Mouse (Mus musculus): Measurements from ENCODE around the gene Trip10. TPM values are rescaled to one million over a fixed set of nuclear protein-coding genes. Genes with fewer than 3 reads are reported as not detected.

Trip10 gene
- polyA plus RNA-seq, 1 experiment from 2014 or later = 40.8 TPM

DNA sequence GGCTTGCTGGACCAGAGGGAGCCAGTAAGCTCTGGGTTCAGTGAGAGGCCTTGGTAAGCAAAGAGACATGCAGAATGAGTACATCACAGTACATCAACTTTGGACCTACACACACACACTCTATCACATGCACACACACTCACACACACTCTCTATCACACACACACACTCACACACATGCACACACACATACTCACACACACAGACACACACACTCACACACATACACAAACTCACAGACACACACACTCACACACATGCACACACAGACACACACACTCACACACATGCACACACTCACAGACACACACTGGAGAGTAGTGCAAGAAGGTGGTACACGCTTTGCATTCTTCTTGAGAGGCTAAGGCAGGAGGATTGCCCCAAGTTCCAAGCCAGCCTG, 17.1 kb upstream of the Trip10 start:
- DNase-seq (ENCODE audit: low spot score) = no peak
- peaks cover 17% of the 10 kb centered on the region; the same call in 1 of the 2 replicates for H3K36me3 ChIP-seq (ENCODE audit: insufficient read depth, low read length)
- no peak for TF ChIP-seq CTCF (IDR thresholded peaks at IDR 0.05; ENCODE audit: low read depth)
- no peaks in the 10 kb centered on the region for H3K9me3 ChIP-seq (replicated peaks; ENCODE audit: low read length)
- H3K4me1 ChIP-seq (replicated peaks; ENCODE audit: insufficient read depth, low read length) = 0 out of 2 replicates have a peak, but pooled peaks cover 3% of the 10 kb centered on the region
- no peak for ATAC-seq (replicated peaks; ENCODE audit: low FRiP score, low read depth)
- 68% methylated on average over 1 of the region's 1 CpGs for whole genome bisulfite sequencing
- no peak overlapping the region for H3K9ac ChIP-seq (ENCODE audit: low read depth, low read length)
- H3K27me3 ChIP-seq (ENCODE audit: insufficient read depth, low read length) = no peaks in the 10 kb centered on the region
- H3K4me3 ChIP-seq (replicated peaks; ENCODE audit: low read depth, low read length) = no peak overlapping the region
- H3K27ac ChIP-seq = peak overlapping the region; percentile 66; the same call in 1 of the 2 replicates
- no peak overlapping the region for H3K4me2 ChIP-seq (ENCODE audit: low read length)

GRCm38 (mm10) chr17:57233038-57233437, 16.2 kb upstream of the Trip10 start:
- Histone ChIP-seq H3K9ac (ENCODE audit: low read depth, low read length) (no peak overlapping the region), H3K4me3 (replicated peaks; ENCODE audit: low read depth, low read length) (0 out of 2 replicates have a peak overlapping the region, but pooled peaks have one; percentile 14), H3K27me3 (ENCODE audit: insufficient read depth, low read length) (no peaks in the 10 kb centered on the region), H3K36me3 (ENCODE audit: insufficient read depth, low read length) (peaks cover 24% of the 10 kb centered on the region), H3K27ac (peak overlapping the region; percentile 87), H3K9me3 (replicated peaks; ENCODE audit: low read length) (no peaks in the 10 kb centered on the region), H3K4me1 (replicated peaks; ENCODE audit: insufficient read depth, low read length) (0 out of 2 replicates have a peak, but pooled peaks cover 3% of the 10 kb centered on the region), H3K4me2 (ENCODE audit: low read length) (0 out of 2 replicates have a peak overlapping the region, but pooled peaks have one; percentile 35)
- ATAC-seq (replicated peaks; ENCODE audit: low FRiP score, low read depth) (peak; percentile 93), DNase-seq (ENCODE audit: low spot score) (peak; percentile 43)
- 29% methylated on average over 7 of the region's 7 CpGs for WGBS
- no peak for TF ChIP-seq CTCF (IDR thresholded peaks at IDR 0.05; ENCODE audit: low read depth)

DNA sequence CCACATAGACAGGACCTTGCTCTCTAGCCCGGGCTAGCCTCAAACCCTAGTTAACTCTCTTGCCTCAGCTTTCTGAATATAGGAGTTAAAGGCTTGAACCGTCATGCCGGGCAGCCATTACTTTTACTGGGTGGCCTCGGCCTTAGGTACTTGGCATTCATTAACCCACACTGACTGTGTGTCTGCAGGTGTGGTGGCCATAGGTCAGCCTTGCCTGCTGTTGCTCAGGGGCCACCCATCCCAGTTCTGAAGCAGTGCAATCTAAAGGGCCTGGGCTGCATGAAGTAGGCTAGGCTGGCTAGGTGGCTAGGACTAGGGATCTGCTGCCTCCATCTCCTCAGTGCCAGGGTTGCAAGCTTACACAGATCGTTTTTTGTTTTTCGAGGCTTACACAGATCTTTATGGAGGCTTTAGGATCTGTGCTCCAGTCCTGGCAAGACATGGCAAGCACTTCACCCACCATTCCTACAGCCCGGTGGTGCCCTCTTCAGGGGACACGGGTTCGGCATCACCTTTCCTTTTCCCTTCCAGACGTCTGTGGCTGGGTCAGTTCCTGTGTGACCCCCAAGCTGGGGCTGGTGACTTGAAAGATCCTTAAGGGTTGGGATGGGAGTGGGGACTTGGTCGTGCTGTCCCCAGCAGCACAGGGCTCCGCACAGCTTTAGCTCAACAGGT, 14.9 kb upstream of the Trip10 start:
- Histone ChIP-seq H3K27me3 (ENCODE audit: insufficient read depth, low read length) (no peaks in the 10 kb centered on the region), H3K4me3 (replicated peaks; ENCODE audit: low read depth, low read length) (peak overlapping the region; percentile 14; the same call in 1 of the 2 replicates), H3K4me1 (replicated peaks; ENCODE audit: insufficient read depth, low read length) (0 out of 2 replicates have a peak, but pooled peaks cover 3% of the 10 kb centered on the region), H3K4me2 (ENCODE audit: low read length) (peak overlapping the region; percentile 35), H3K27ac (peak overlapping the region; percentile 87), H3K36me3 (ENCODE audit: insufficient read depth, low read length) (peaks cover 24% of the 10 kb centered on the region), H3K9ac (ENCODE audit: low read depth, low read length) (0 out of 2 replicates have a peak overlapping the region, but pooled peaks have one; percentile 23), H3K9me3 (replicated peaks; ENCODE audit: low read length) (no peaks in the 10 kb centered on the region)
- 71% methylated on average over 12 of the region's 12 CpGs for WGBS
- ATAC-seq (replicated peaks; ENCODE audit: low FRiP score, low read depth) = peak; percentile 61
- DNase-seq (ENCODE audit: low spot score) = no peak
- TF ChIP-seq CTCF (IDR thresholded peaks at IDR 0.05; ENCODE audit: low read depth) = peak; percentile 33; the same call in 1 of the 2 replicates

DNA sequence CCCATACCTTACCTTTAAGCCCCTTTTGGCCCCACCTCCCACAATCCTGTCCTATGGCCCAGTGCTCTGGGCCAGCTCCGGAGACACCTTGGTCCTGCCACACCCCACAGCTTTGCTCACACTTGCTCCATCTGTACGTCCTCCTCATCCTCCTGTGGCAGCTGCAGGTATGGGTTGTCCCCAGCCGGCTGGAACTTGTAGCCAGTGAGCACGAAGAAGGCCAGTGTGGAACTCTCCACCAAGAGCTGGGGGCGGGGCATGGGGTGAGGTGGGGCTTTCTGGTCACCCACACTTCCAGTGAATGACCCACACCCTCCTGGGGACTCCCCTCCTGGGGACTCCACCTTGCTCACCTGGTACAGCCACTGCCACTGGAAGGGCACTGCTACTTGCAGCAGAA, 13.5 kb upstream of the Trip10 start:
- no peak for TF ChIP-seq CTCF (IDR thresholded peaks at IDR 0.05; ENCODE audit: low read depth)
- H3K9me3 ChIP-seq (replicated peaks; ENCODE audit: low read length) = no peaks in the 10 kb centered on the region
- H3K4me2 ChIP-seq (ENCODE audit: low read length) = no peak overlapping the region
- H3K4me3 ChIP-seq (replicated peaks; ENCODE audit: low read depth, low read length) = no peak overlapping the region
- peaks cover 24% of the 10 kb centered on the region for H3K36me3 ChIP-seq (ENCODE audit: insufficient read depth, low read length)
- no peak overlapping the region for H3K27ac ChIP-seq
- H3K9ac ChIP-seq (ENCODE audit: low read depth, low read length) = no peak overlapping the region
- ATAC-seq (replicated peaks; ENCODE audit: low FRiP score, low read depth) (no peak), DNase-seq (ENCODE audit: low spot score) (no peak)
- H3K4me1 ChIP-seq (replicated peaks; ENCODE audit: insufficient read depth, low read length) = 0 out of 2 replicates have a peak, but pooled peaks cover 3% of the 10 kb centered on the region
- no peaks in the 10 kb centered on the region for H3K27me3 ChIP-seq (ENCODE audit: insufficient read depth, low read length)
- 78% methylated on average over 5 of the region's 5 CpGs for WGBS

DNA sequence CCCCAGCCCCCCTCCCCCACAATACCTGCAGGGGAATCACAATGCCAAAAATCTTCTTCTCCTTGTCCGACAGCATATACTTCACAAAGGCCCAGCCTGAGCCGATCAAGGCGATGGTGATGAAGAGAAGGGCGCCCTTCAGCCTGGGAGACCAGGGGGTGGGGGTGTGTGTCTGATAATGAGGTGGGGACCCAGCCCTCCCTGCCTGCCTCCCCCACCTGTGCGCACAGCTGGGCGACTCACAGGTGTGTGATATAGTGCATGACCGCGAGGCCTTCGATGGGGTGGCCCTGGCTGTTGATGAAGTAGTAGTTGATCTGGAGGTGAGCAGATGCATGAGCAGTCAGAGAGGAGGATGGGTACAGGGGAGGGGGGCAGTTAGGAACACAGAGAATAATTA, 12.1 kb upstream of the Trip10 start:
- no peak overlapping the region for H3K9ac ChIP-seq (ENCODE audit: low read depth, low read length)
- no peak overlapping the region for H3K27ac ChIP-seq
- ATAC-seq (replicated peaks; ENCODE audit: low FRiP score, low read depth) = no peak
- no peak for TF ChIP-seq CTCF (IDR thresholded peaks at IDR 0.05; ENCODE audit: low read depth)
- H3K4me3 ChIP-seq (replicated peaks; ENCODE audit: low read depth, low read length) = no peak overlapping the region
- H3K4me1 ChIP-seq (replicated peaks; ENCODE audit: insufficient read depth, low read length) = 0 out of 2 replicates have a peak, but pooled peaks cover 3% of the 10 kb centered on the region
- WGBS = 88% methylated on average over 9 of the region's 9 CpGs
- no peaks in the 10 kb centered on the region for H3K9me3 ChIP-seq (replicated peaks; ENCODE audit: low read length)
- no peak for DNase-seq (ENCODE audit: low spot score)
- H3K36me3 ChIP-seq (ENCODE audit: insufficient read depth, low read length) = peaks cover 31% of the 10 kb centered on the region
- no peaks in the 10 kb centered on the region for H3K27me3 ChIP-seq (ENCODE audit: insufficient read depth, low read length)
- no peak overlapping the region for H3K4me2 ChIP-seq (ENCODE audit: low read length)

DNA sequence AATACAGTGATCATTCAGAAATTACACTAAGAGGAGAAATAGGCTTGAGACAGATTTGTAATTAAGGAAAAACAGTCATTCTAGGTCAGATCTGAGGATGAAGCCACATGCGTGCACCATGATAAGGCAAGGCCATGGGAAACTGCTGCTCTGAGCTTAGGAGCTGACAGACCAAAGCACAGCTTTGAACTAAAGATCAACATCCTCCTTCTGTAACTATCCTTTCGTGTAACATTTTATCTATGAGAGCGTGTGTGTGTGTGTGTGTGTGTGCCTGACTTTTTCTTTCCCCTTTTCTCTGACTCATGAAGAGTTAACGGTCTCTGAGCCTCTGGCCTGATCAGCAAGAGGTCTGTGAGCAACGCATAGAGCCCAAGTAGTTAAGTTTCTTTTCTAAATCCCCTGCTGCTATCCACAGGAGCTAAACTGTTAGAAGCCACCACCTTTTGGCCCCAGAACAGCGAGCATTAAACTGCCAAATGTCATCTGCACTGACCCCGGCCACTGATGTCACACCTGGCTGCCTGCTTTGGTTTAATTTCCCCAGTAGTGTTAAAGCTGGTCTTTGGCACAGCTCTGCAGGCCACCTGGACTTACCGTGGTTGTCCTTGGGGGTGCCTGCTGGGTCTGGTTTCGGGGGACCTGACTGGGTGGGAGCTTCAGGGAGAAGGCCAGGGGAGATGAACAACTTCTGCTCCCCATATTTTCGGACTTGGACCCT, 5.4 kb upstream of the Trip10 start:
- Histone ChIP-seq H3K9me3 (replicated peaks; ENCODE audit: low read length) (no peaks in the 10 kb centered on the region), H3K27ac (no peak overlapping the region), H3K36me3 (ENCODE audit: insufficient read depth, low read length) (0 out of 2 replicates have a peak, but pooled peaks cover 25% of the 10 kb centered on the region), H3K27me3 (ENCODE audit: insufficient read depth, low read length) (no peaks in the 10 kb centered on the region), H3K4me2 (ENCODE audit: low read length) (no peak overlapping the region), H3K9ac (ENCODE audit: low read depth, low read length) (no peak overlapping the region), H3K4me3 (replicated peaks; ENCODE audit: low read depth, low read length) (no peak overlapping the region), H3K4me1 (replicated peaks; ENCODE audit: insufficient read depth, low read length) (peaks cover 5% of the 10 kb centered on the region)
- ATAC-seq (replicated peaks; ENCODE audit: low FRiP score, low read depth) (no peak), DNase-seq (ENCODE audit: low spot score) (no peak)
- no peak for TF ChIP-seq CTCF (IDR thresholded peaks at IDR 0.05; ENCODE audit: low read depth)
- 63% methylated on average over 10 of the region's 10 CpGs for WGBS
